Mouse (Mus musculus) forebrain, postnatal 0 days (tissue): ENCODE measurements at regions not wholly inside any gene's neighbourhood (a gene's known extent, or its start where the extent isn't known, plus 50 kb on each side); places are given as distances from the start of the nearest gene placed in this dataset.
"Not testable (repeated sequence)": the region's sequence is repeated elsewhere in the genome, so short reads cannot be mapped to it uniquely, and the experiment has no call there.

ENCODE experiments used
- ATAC-seq: fragments of 200-750 bp; cut with Nextera tagmentation; 2 replicates; pipeline ENCODE4 v1.8.0; 2017; ENCODE audit warnings: mild to moderate bottlenecking, moderate library complexity
- DNase-seq: peaks from one replicate; pipeline ENCODE4 v3.0.0-alpha.2; 2015
- H3K27ac ChIP-seq: fragments of 300-500 bp; sonication (generic); 2 replicates; pipeline ENCODE4 v1.5.1; 2014; ENCODE audit warnings: low read depth, mild to moderate bottlenecking, antibody characterized with exemption, low read length, moderate library complexity, mixed read lengths
- H3K27me3 ChIP-seq: fragments of 300-500 bp; sonication (generic); 2 replicates; pipeline ENCODE4 v1.6.1; 2014; ENCODE audit warnings: mild to moderate bottlenecking, low read length, mixed read lengths; ENCODE audit not compliant: insufficient read depth
- H3K36me3 ChIP-seq: fragments of 300-500 bp; sonication (generic); 2 replicates; pipeline ENCODE4 v1.6.1; 2014; ENCODE audit warnings: mild to moderate bottlenecking, moderate library complexity; ENCODE audit not compliant: insufficient read depth
- H3K4me1 ChIP-seq: fragments of 300-500 bp; sonication (generic); 2 replicates; pipeline ENCODE4 v1.6.1; 2014; ENCODE audit warnings: antibody characterized with exemption; ENCODE audit not compliant: insufficient read depth
- H3K4me2 ChIP-seq: fragments of 300-500 bp; sonication (generic); 2 replicates; pipeline ENCODE4 v1.6.1; 2014; ENCODE audit warnings: low read depth, mild to moderate bottlenecking, moderate library complexity
- H3K4me3 ChIP-seq: fragments of 300-500 bp; sonication (generic); 2 replicates; pipeline ENCODE4 v1.5.1; 2014; ENCODE audit warnings: low read depth, low read length, mixed read lengths
- H3K9ac ChIP-seq: fragments of 300-500 bp; sonication (generic); 2 replicates; pipeline ENCODE4 v1.6.1; 2014; ENCODE audit warnings: mild to moderate bottlenecking
- H3K9me3 ChIP-seq: fragments of 300-500 bp; sonication (generic); 2 replicates; pipeline ENCODE4 v1.6.1; 2016; ENCODE audit warnings: low read length
- CTCF ChIP-seq: sonication (generic); IDR thresholded peaks from 2 replicates; pipeline ENCODE4 v1.5.1; 2016; ENCODE audit warnings: antibody characterized with exemption, control low read depth, low read depth
- WGBS: fragments of 180-500 bp; shearing (Covaris S2); extraction: QIAGEN DNeasy Blood & Tissue Kit; methylation state at CpG from one replicate; pipeline ENCODE4 v1.1.7; 2014; 5-methylcytosine and 5-hydroxymethylcytosine counted together

- H3K36me3 ChIP-seq: no peaks in the 10 kb centered on the region
- no peak overlapping the region for H3K27ac ChIP-seq
- H3K4me2 ChIP-seq: no peak overlapping the region
- 6% methylated on average over 1 of the region's 1 CpGs for WGBS
- H3K9me3 ChIP-seq: no peaks in the 10 kb centered on the region
- H3K4me1 ChIP-seq: no peaks in the 10 kb centered on the region
- ATAC-seq (peak; percentile 80), DNase-seq (peak; percentile 88)
- no peak overlapping the region for H3K4me3 ChIP-seq
- no peaks in the 10 kb centered on the region for H3K27me3 ChIP-seq
- peak; percentile 89 for TF ChIP-seq CTCF
- H3K9ac ChIP-seq: no peak overlapping the region
Measured at GRCm38 (mm10) chr6:14504171-14504570, 250.9 kb downstream of the Ppp1r3a start.

- DNase-seq: peak; percentile 13
Measured at GRCm38 (mm10) chr6:14500663-14501062, 254.4 kb downstream of the Ppp1r3a start.

GRCm38 (mm10) chr6:14499882-14500281 lies 255.2 kb downstream of the Ppp1r3a start:
- H3K27me3 ChIP-seq, H3K27ac ChIP-seq, DNase-seq, H3K4me1 ChIP-seq, H3K36me3 ChIP-seq, H3K4me3 ChIP-seq, ATAC-seq, H3K9me3 ChIP-seq, H3K4me2 ChIP-seq, H3K9ac ChIP-seq: not testable (repeated sequence)
- WGBS: 60% methylated on average over 1 of the region's 1 CpGs

More at GRCm38 (mm10) chr6:14500663-14501062, 254.4 kb downstream of the Ppp1r3a start:
- no peak for TF ChIP-seq CTCF
- ATAC-seq: no peak
- no peak overlapping the region for H3K9ac ChIP-seq
- H3K27me3 ChIP-seq: no peaks in the 10 kb centered on the region
- no peaks in the 10 kb centered on the region for H3K4me1 ChIP-seq
- H3K9me3 ChIP-seq: no peaks in the 10 kb centered on the region
- H3K4me3 ChIP-seq: no peak overlapping the region
- H3K4me2 ChIP-seq: no peak overlapping the region
- no peak overlapping the region for H3K27ac ChIP-seq
- H3K36me3 ChIP-seq: no peaks in the 10 kb centered on the region
- 69% methylated on average over 2 of the region's 2 CpGs for WGBS

GRCm38 (mm10) chr6:14486642-14487041 lies 268.4 kb downstream of the Ppp1r3a start:
- ATAC-seq, H3K9me3 ChIP-seq, H3K27me3 ChIP-seq, H3K4me3 ChIP-seq, H3K27ac ChIP-seq, H3K36me3 ChIP-seq, H3K4me2 ChIP-seq, H3K9ac ChIP-seq, DNase-seq, H3K4me1 ChIP-seq: not testable (repeated sequence)
- 62% methylated on average over 3 of the region's 3 CpGs for WGBS

- TF ChIP-seq CTCF: no peak
- DNase-seq: no peak
- Histone ChIP-seq H3K9ac (no peak overlapping the region), H3K27me3 (no peaks in the 10 kb centered on the region), H3K9me3 (no peaks in the 10 kb centered on the region), H3K36me3 (no peaks in the 10 kb centered on the region), H3K4me1 (no peaks in the 10 kb centered on the region), H3K4me2 (no peak overlapping the region), H3K4me3 (no peak overlapping the region), H3K27ac (no peak overlapping the region)
- 84% methylated on average over 1 of the region's 1 CpGs for WGBS
- no peak for ATAC-seq
Measured at GRCm38 (mm10) chr6:14456394-14456793, 298.7 kb downstream of the Ppp1r3a start.

GRCm38 (mm10) chr6:14453321-14453720 lies 301.8 kb downstream of the Ppp1r3a start:
- not testable (repeated sequence) for H3K4me2 ChIP-seq, H3K4me3 ChIP-seq, H3K4me1 ChIP-seq, H3K9ac ChIP-seq, H3K36me3 ChIP-seq, ATAC-seq, H3K9me3 ChIP-seq, DNase-seq, H3K27ac ChIP-seq, H3K27me3 ChIP-seq
- 84% methylated on average over 3 of the region's 3 CpGs for WGBS

- H3K9me3 ChIP-seq: no peaks in the 10 kb centered on the region
- H3K9ac ChIP-seq: no peak overlapping the region
- DNase-seq: no peak
- no peak overlapping the region for H3K4me3 ChIP-seq
- ATAC-seq: no peak
- H3K27me3 ChIP-seq: no peaks in the 10 kb centered on the region
- no peak for TF ChIP-seq CTCF
- no peak overlapping the region for H3K27ac ChIP-seq
- H3K4me2 ChIP-seq: no peak overlapping the region
- H3K36me3 ChIP-seq: no peaks in the 10 kb centered on the region
- WGBS: 85% methylated on average over 1 of the region's 1 CpGs
- H3K4me1 ChIP-seq: no peaks in the 10 kb centered on the region
Measured at GRCm38 (mm10) chr6:14431751-14432150, 323.3 kb downstream of the Ppp1r3a start.

GRCm38 (mm10) chr6:14409772-14410171 lies 345.3 kb downstream of the Ppp1r3a start:
- ATAC-seq (peak; percentile 86), DNase-seq (peak; percentile 32)
- H3K9ac ChIP-seq: no peak overlapping the region
- no peaks in the 10 kb centered on the region for H3K36me3 ChIP-seq
- TF ChIP-seq CTCF: no peak
- H3K9me3 ChIP-seq: no peaks in the 10 kb centered on the region
- H3K27me3 ChIP-seq: no peaks in the 10 kb centered on the region
- no peak overlapping the region for H3K27ac ChIP-seq
- H3K4me3 ChIP-seq: no peak overlapping the region
- WGBS: 34% methylated on average over 4 of the region's 4 CpGs
- H3K4me1 ChIP-seq: no peaks in the 10 kb centered on the region
- no peak overlapping the region for H3K4me2 ChIP-seq
